Mouse (Mus musculus) spleen, embryonic (tissue): Measurements from ENCODE around the gene Klc4.

Experiments used
- CTCF ChIA-PET: fragments of 350-600 bp; sonication (Branson Sonifier 250); formaldehyde crosslinking; loops from one replicate; lab custom pipeline; 2022; lab: Charles Lee

Klc4 gene

DNA sequence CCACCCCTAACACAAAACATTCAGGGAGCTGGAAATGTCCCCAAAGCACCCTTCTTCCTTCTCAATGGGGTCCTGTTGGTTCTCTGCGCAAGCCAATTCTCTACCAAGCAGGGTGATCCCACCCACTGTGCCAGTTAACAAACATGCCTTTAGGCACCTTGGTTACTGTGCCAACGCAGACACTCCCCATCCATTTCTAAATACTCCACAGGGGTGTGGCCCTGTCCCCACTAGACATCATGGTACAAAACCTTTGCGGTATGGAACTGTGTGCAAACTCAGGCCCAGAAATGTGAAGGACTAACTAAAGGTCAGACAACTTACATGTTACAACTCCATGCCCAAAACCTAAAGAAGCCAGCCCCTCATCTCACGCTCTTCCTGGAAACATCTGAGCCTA is 52.7 kb downstream of the Klc4 start:
- CTCF ChIA-PET, result no interaction called here

- CTCF ChIA-PET, result no interaction called here
Measured at GRCm38 (mm10) chr17:46591406-46591805, 54.4 kb downstream of the Klc4 start.

DNA sequence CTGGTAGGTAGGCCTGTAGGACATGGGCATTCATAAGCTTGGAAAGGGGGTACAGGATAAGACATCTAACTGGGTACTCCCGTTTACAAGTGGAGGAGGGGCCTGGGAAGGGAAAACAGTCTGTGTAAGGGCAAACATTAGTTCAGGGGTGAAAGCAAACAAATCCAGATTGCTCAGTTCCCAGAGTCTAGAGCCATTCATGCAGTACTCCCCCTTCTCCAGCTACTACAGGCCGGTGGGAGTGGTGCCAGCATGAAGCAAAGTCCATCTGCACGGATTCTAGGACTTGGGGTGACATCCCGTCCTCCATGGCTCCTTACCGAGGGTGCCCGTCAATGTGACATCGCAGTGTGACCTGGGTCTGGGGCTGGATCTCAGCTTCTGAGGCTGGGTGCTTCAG is 55.4 kb downstream of the Klc4 start:
- CTCF ChIA-PET, result no interaction called here

DNA sequence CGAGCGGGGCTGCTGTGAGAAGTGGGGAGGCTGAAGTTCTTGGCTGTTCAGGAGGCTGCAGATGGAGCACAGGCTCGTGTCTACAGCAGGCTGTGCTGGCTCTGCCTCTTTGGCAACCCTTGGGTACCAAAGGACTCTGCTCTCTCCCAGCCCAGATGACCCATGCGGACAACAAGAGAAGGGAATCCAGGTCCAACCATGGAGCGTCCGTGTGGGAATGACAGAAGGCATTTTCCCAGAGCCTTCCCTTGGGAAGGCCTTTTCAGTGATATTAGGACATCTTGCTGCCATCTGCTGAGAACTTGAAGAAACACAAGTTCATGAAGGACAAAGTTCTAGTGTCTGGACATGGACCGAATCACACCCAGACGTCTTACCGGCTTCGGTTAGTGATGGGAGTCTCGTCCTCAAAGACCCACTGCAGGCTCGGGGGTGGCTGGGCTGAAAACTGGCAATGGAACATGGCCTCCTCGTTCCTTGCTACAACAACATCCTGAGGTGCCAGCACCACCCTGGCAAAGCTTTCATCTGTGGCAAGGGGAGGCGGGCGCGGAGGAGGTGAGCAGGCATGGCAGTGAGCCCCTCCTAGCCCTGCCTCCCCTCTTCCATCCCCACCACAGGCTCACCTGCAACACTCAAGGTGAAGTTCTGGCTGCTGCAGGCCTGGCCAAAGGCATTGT is 56.0 kb downstream of the Klc4 start:
- CTCF ChIA-PET, result no interaction called here

GRCm38 (mm10) chr17:46588913-46589312 is 56.9 kb downstream of the Klc4 start:
- CTCF ChIA-PET, result no interaction called here

DNA sequence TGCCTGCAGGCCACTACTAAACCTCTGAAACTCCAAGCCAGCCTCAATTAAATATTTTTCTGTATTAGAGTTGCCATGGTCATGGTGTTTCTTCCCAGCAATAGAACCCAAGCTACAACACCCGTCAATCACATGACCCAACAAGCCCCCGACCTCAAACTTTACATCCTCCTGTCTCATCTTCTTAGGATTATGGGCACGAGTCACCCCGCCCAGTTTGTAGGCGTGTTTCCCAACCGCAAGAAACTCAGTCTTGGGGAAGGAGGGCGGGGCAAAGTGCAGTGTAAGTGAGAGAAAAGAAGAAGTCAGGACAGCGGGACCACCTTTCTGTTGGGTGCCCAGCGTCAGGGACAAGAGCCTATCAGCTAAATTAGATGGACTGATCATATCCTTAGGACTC is 57.6 kb downstream of the Klc4 start:
- CTCF ChIA-PET, result no interaction called here

DNA sequence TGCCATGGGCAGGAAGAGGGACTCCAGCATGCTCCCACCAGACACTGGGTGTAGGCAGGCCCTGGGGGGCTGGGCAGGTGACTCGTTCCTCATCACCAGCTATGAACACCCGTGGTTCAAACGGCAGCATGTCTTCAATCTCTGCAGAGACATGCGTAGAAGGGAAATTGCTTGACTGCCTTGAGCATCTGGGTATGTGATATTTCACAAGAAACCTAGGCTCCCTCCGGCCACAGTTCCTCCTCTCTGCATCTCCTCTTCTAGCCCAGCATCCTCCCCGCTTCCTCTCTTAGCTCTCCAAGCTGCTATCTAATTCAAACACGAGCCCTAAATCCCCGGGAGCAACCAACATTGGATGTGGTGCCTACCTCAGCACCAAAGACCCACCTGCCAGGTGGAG is 59.5 kb downstream of the Klc4 start:
- CTCF ChIA-PET, result no interaction called here
